Mouse (Mus musculus): ENCODE measurements at regions not wholly inside any gene's neighbourhood (a gene's known extent, or its start where the extent isn't known, plus 50 kb on each side); places are given as distances from the start of the nearest gene placed in this dataset.
A peak's percentile ranks its signal among the peaks of the same experiment; 100 is the strongest.
"Not testable (repeated sequence)": the region's sequence is repeated elsewhere in the genome, so short reads cannot be mapped to it uniquely, and the experiment has no call there.

DNA sequence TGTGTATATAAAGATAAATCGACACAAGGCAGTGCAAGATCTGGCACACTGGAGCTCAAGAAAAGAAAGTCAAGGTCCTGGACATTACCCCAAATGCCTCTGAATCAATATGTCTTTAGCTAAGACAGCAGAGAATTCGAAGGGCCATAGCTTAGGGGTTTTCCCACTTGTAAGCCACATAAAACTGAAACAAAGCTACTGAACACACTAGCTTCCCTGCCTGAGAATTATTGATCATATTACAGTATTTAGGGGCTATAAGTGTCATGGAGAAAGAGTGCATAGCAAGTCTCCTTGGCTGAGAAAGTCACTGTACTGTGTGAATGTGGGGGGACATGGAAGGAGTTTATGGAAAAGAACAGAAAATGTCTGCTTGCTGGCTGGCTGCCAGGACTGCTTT is 207.3 kb upstream of the Htr1f start:
- no peak for DNase-seq (ENCODE audit: low spot score)

DNA sequence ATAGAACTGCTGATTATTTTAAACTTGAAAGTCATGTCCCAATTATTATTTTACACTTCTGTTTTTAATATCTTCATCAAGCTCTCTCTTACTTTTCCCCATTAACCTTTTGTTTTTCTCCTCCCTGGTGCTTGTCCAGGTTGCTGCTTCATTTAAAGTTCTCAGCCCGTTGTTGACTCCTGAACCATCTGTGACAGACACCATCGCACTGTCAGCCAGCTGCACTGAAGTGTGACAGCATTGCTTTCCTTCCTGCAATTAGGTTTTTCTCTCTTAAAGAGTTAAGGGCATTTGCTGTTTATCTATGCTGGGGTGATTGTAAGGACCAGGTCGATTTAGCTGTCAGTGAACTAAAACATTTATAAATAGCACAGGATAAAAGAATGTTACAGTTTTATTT is 205.3 kb upstream of the Pou1f1 start:
- DNase-seq (ENCODE audit: low spot score), result no peak

DNA sequence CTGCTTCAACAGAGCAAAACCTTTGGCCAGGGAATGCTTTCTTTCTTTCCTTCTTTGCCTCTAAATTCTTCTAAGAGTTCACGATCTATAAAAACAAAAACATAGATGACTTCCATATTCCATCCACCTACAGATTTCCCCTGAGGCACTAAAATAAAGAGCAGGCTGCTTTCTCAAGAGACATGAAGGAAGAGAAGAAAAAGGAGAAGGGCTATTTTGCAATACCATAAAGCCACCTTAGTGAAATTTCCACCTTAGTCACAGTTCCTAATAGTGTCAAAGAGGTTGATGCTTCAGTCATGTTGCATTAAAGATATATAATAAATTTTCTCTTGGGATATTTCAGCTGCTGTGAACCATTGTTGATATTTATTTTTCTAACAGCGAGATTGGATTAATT is 187.9 kb upstream of the Pou1f1 start:
- DNase-seq (ENCODE audit: low spot score), result no peak

DNA sequence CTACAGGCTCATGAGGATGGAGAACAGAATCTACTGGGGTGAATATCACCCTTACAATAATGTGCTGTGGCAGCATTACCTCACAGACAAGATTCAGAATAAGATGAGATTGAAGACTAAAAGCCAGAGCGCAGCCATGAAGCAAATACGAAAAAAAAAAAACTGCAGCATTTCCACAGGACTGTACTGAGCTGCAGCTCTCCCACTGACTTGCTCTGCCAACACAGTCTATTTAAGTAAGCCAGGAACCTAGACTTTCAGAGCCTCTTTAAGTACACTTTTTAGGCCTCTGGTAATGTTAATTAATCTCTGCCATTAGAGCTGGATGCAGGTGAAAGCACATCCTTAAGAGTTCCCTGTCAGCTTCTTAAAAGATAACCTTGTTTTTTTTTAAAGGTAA is 181.1 kb upstream of the Pou1f1 start:
- DNase-seq (ENCODE audit: low spot score), result no peak

DNA sequence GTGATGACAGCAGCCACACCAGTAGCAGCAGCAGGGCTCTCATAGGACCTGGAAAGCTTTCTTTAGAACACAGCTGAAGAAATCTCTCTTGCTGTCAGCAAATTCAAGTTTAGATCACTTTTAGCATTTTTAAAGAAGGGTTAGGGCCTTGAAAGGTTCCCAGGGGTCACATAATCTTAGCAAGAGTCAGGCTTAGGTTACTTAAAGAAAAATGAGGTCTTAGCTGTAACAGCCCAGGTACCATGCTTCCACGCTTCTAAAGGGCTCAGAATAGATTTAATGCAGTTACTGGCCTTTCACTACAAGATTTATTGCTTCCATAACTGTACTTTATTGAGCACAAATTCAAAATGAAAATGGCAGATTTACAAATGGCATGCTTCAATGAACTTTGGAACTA is 160.4 kb upstream of the Pou1f1 start:
- no peak for DNase-seq (ENCODE audit: low spot score)

DNA sequence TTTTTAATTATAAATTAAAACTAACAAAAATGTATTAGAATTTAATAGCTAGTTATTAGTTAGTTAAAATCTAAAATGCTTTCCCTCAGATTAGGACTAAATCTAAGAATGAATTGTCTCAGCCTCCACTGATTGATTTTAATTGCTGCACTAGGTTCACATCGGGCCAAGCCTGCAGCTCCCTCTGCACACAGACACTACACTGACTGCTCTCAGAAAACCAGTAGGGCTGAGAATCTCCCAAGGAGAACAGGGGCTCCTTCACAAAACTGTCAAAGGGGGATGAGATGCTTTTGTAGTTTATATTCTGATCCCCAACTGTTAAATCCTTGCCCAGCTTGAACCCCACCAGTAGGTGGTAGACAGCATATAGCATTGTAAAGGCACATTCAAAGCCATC is 151.0 kb upstream of the Pou1f1 start:
- DNase-seq (ENCODE audit: low spot score), result no peak

DNA sequence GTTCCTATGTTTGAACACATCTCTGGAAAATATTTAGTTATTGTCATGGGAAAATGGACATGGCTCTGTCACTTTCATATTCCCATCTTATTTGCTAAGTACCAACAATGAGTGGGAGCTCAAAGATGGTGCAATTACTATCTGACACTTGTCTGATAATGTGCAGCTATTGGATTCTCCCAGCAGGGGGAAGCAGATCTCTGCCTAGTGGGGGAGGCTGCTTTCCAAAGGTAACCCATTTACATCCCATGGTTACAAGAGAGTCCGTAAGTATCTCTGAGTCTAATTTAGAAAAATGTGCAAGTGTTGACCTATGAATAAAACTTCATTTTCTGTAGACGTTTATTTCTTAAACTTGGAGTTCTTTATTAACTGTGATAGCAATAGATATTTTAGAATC is 149.4 kb upstream of the Pou1f1 start:
- peak; percentile 65 for DNase-seq (ENCODE audit: low spot score)

DNA sequence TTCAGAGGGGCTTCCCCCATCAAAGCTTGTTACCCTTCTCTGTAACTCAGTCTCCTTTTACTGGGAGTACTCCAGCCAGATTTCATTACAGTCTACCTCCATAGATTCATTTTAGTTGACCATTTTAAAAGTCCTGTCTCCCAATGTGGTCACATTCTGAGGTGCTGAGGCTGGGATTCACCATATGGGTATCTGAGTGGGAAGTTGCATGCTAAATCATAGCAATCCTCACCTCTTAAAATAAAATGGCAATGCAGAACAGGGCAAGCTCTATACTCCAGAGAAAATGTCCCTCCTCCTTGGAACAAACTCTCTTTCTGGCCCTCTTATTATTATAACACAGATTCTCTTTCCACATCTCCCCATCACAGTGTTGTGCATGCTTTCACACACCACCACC is 143.8 kb upstream of the Pou1f1 start:
- DNase-seq (ENCODE audit: low spot score), result no peak

DNA sequence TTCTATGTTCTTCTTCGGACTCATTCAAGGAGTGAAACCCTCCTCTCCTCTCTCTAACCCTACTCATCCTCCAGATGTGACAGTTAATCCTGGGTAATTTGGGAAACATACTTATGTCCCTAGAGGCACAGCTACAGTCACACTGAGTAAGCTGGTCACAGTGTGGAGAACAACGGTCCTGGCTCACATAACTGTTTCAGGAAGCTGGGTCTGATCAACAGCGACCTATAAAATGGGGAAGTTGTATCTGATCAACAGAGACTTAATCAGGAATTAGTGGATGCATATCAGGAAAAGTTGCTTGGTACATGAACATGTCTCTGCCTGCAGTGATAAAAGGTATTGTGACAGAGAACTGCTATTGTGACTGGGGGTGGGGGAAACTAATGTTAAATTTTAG is 142.0 kb upstream of the Pou1f1 start:
- DNase-seq (ENCODE audit: low spot score), result no peak

DNA sequence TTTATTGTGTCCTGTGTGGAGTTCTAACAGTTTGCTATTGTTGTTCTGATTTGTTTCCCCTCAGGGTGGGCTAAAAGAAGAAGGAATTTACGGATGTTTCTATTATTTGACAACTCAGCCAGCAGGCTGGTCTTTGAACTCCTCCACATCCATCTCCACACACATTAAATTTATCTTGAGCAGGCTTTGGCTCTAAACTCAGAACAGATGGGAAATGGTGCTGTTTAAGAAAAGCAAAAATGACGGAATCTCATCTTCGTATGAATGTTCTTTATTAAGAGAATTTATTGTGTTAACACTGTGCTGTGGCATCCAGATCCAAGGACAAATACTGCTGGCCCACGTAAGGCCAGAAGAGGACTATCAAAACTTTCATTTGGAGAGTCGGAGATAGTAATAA is 140.4 kb upstream of the Pou1f1 start:
- no peak for DNase-seq (ENCODE audit: low spot score)

DNA sequence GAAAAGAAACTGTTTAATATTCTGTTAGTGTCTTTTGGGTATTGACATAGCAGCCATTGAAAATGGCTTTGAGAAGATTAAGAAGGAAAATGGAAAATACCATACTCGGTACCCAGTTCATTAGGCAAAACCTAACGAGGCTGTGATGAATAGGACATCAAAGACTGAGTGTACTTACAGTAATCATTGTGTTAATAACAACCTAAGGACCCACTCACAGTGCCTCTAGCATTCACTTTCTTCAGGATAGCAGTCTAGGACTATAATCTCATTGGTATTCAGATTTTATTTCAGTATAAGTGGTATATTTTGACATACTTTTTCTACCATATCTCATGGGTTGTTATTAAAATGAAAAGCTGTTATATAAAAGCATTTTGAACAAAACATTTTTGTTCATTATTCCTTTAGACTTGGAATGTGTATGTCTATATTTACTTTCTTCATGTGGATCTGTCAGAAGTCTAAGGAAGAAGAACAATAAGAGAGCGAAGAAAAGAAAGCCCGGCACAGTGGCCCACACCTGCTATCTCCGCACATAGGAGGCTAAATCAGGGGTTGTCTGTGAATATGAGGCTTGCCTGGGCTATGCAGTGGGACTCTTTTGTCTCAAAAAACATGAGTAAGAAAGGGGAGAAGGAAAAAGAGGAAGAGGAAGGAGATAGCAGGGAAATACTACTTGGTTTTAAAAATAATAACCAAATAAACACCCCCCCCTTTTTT is 116.2 kb upstream of the Pou1f1 start:
- no peak for DNase-seq (ENCODE audit: low spot score)

DNA sequence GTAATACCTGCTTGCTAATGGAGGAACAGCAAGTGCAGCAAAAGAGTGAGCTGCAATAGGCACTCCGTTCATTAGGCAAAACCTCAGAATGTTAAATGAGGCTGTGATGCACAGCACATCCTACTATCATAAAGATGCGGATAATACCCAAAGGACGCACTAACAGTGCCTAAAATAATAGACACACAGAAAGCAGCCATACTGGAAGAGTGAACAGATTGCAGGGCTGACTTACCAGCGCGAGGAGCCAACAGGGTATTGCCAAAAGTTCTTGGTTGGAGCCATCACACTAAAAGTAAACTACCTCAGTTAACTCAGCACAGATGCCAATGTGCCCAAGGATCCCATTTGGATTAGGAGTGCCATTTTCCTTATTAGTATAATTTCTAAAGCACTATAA is 115.5 kb upstream of the Pou1f1 start:
- DNase-seq (ENCODE audit: low spot score), result no peak

DNA sequence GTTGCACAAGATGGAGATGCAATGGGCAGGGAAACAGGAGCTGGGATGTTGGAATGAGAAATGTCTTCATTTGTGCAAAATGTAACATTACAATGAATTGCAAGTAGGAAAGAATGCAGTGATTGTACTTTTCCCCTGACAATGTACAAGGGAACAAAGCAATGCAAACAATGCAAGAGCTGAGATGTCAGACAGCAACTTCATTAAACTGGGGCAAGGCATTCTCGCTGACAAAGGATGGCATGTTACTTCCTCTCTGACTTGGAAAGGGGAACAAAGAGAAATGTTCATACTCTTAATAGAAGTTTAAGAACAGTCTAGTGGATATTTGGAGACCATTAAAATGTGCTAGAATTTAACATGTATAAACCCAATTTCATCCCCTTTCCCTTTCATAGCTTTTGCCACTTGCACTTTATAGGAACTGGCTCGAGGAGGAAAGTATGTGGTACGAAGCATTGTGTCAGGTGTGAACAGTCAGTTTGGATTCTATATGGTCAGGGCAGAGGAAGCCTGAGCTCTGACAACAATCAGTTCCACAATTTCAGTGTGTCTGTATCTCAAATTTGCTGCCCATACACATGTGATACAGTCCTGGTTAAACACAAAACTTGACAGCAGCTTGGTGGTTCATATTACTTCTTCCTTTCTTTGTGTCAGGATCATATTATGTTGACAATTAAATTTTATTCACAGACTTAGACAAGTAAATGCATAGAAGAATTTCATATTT is 114.3 kb upstream of the Pou1f1 start:
- peak; percentile 42 for DNase-seq (ENCODE audit: low spot score)

DNA sequence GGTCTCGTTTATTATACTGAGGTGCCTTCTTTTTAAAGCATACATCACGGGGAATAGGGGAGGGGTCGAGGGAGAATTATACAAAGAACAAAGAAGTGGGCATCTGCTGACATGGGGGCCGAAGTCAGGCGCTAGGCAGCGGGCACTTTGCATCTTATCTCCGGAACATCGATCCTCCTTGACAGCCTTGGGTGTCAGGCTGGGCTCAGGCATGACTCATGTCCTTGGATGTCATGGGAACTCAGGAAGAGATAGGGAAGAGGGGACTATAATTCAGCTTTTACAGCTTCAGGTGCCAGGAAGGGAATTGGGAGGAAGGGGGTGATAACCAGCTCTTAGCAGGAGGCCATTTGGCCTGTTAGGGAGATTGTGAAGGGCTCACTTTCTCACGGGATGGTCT is 88.3 kb upstream of the Pou1f1 start:
- DNase-seq (ENCODE audit: low spot score), result not testable (repeated sequence)

DNA sequence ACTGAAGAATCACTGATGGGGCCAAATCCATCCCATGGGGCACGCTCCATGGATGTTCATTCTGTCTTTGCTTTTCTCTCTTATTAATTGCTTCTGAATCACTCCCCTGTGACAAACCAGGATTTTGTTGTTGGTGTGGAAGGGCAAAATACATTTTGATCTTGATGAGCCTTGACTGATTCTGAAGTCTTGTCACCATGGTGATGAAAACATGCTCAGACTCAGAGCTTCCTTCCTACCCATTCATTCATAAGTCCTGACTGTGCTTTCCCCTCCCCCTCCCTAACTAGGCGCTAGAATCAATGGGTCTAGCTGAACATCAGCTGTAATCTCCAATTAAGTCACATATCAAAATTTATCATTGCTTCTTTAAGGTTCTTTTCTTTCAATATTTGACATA is 84.2 kb upstream of the Pou1f1 start:
- peak; percentile 83 for DNase-seq (ENCODE audit: low spot score)

DNA sequence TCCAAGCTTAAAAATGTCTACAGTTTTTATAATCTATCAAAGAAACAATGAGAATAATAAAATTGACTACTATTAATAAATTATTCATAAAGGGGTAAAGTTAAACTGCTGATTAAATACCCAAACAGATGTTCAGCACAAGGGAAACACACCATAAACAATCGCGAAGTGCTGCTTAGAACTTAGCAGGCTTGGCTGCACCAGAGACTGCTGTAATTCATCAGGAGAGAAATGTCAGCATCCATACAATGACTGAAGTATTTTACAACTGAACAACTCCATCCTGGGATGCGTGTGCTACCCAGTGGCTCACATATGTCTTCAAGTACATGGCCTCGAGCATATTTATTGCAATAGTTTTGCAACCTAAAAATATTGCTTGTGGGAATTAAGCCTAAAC is 78.4 kb upstream of the Pou1f1 start:
- peak; percentile 7 for DNase-seq (ENCODE audit: low spot score)

DNA sequence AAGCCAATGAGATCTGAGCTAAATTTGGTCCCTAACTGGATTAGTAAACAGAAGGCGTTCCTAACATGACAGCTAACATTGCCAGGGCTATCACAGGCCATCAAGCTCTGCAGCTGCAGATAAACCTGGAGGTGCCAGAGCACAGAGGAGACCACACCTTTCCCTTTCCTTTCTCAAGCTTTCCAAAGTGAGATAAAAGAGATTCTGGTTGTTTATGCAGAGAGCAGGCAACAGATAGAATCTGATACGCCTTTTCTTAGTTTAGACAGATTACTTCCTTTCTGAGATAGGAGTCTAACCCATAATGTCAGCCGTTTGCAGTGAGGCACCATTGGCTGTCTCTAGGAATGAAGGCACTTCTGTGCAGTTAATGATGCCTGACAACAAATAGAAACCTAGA is 71.5 kb upstream of the Pou1f1 start:
- DNase-seq (ENCODE audit: low spot score), result no peak

DNA sequence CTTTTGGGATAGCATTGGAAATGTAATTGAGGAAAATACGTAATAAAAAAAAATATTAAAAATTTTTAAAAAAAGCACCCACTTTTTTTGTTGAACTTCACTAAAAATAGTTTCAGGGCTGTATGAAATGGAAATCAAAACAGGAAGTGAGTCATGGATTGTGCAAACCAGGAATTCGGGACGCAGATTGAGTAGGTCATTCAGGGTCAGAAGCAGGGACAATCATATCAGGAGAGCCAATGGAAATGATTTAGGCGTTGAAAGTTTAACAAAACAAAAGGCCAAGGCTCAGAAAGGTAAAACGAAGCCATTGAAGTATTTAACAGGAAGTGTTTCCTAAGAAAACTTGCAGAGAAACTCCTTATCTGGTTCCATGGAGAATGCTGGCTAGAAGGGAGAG is 69.6 kb upstream of the Pou1f1 start:
- DNase-seq (ENCODE audit: low spot score), result no peak

DNA sequence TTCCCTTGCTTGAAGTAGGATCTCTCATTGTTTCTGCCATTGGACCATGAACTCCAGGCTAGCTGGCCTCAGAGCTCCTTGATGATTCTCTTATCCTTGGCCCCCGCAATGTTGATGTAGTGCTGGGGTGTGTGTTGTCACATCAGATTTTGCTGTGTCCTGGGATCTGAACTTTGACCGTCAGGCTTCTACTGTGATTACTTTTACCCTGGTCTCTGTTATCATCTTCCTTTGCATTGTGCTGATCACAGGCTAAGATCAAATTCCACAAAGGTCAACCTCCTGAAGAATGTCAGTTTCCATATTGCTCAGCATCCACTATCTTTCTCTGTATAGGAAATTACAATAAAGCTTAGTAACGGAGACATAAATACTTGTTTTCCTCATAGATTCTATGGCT is 68.4 kb upstream of the Pou1f1 start:
- DNase-seq (ENCODE audit: low spot score), result no peak

DNA sequence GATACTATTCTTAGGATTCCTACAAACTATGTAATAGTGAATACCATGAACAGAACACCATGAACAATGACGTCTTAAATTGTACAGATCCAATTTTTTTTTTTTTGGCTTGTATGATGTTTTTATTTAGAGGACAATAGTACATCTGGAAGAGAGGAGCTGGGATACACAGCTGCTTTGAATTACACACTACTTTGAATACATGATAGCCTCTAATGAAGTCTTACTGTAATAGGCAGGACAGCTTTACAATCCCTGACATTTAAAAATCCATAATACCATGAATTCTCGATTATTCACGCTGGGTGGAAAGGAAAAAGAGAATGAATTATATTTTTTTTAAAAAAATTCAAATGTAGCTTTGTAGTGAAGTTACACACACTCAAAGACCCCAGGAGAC is 63.4 kb upstream of the Pou1f1 start:
- DNase-seq (ENCODE audit: low spot score), result not testable (repeated sequence)

DNA sequence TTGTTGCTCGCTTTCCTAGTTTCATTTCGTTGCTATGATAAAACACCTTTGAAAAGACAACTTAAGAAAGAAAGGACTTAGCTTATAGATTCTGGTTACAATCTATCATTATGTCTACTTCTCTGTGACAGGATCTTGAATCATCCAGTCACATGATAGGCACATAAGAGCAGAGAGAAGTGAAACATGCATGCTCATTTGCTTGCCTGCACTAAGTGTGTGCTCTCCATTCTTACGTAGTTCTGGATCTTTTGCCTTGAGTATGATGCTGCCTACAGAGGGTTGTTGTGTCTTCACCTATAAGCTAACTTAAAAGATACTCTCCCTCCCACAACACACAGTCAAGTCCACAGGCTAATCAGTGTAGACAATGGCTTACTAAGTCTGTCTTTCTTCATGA is 62.1 kb upstream of the Pou1f1 start:
- no peak for DNase-seq (ENCODE audit: low spot score)

DNA sequence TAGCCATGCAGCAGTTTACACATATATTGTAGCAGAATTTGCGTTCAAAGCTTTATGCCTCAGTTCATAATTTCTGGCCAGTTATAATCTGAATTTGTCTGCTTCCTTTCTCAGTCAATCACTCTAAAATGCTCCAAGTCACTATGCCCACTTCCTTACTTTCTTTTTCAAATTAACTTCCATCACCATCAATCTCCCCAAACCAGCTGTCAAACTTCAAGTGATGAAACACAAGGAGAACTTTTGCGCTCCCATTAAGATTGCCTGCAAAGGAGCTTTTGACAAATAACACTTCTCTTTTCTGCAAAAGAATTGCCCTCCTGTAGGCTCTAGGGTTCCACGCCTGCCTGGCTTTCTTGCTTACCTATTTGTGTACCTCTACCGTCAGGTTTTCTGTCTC is 50.6 kb upstream of the Pou1f1 start:
- DNase-seq (ENCODE audit: low spot score), result no peak
